Mouse (Mus musculus): ENCODE measurements around the gene Mapre1. TPM values are rescaled to one million over a fixed set of nuclear protein-coding genes. Genes with fewer than 3 reads are reported as not detected.
A peak's percentile ranks its signal among the peaks of the same experiment; 100 is the strongest.
"Not testable (repeated sequence)": the region's sequence is repeated elsewhere in the genome, so short reads cannot be mapped to it uniquely, and the experiment has no call there.

The Mapre1 gene
- 369 and 443 TPM in 2 replicates for polyA plus RNA-seq (2014; fragmentation: Nextera tagmentation; extraction: Ambion mirVana)

GRCm38 (mm10) chr2:153740500-153741436 is at the start of gene Mapre1:
Mapre1 (plus strand) TSS chr2:153741274.
- peaks cover 19% of the 10 kb centered on the region for H3K4me1 ChIP-seq (ENCODE audit: control insufficient read depth, insufficient read depth, low read length)
- peak within 1 kb of the TSS; percentile 96 for H3K27ac ChIP-seq (replicated peaks; ENCODE audit: low read depth, low read length)
- no peaks in the 10 kb centered on the region for H3K9me3 ChIP-seq (ENCODE audit: control insufficient read depth, low read length)
- peak; percentile 100 for DNase-seq
- peak within 1 kb of the TSS; percentile 84 for H3K4me3 ChIP-seq (replicated peaks; ENCODE audit: low read depth, low read length)
- H3K27me3 ChIP-seq (ENCODE audit: control insufficient read depth, insufficient read depth, low read length): no peaks in the 10 kb centered on the region
- peak within 1 kb of the TSS; percentile 93 for H3K9ac ChIP-seq (replicated peaks; ENCODE audit: low read length)
- 10% methylated on average over 58 of the region's 58 CpGs for WGBS
- H3K36me3 ChIP-seq (ENCODE audit: control insufficient read depth, insufficient read depth, low read length): peaks cover under 1% of the 10 kb centered on the region; the same call in 1 of the 2 replicates
- H3K4me2 ChIP-seq (ENCODE audit: low read length): peak within 1 kb of the TSS; percentile 85
- ATAC-seq (ENCODE audit: low FRiP score, low TSS enrichment): peak; percentile 99

DNA sequence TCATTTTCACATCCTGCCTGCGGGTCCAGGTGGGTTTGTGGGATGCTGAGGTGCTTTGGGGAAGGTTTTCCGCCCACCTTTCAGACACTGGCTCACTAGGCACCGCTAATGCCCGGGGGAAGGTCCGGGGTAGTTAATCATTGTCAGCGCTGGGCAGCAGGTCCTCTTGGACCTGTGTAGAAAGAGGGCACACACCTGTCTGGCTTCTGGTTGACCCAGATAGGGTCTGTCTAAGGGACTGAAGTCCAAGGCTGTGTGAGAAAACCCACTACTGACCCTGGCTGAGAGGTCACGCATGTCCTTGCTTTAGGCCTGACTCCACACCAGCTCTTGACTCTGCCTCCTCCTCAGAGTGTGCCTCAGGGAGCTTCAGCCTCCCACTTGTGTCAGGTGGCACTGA is 47.7 kb upstream of the Mapre1 start:
- not testable (repeated sequence) for H3K27me3 ChIP-seq (ENCODE audit: control insufficient read depth, insufficient read depth, low read length); H3K4me1 ChIP-seq (ENCODE audit: control insufficient read depth, insufficient read depth, low read length); H3K4me3 ChIP-seq (replicated peaks; ENCODE audit: low read depth, low read length); DNase-seq; H3K9ac ChIP-seq (replicated peaks; ENCODE audit: low read length); H3K27ac ChIP-seq (replicated peaks; ENCODE audit: low read depth, low read length); H3K4me2 ChIP-seq (ENCODE audit: low read length); H3K9me3 ChIP-seq (ENCODE audit: control insufficient read depth, low read length); H3K36me3 ChIP-seq (ENCODE audit: control insufficient read depth, insufficient read depth, low read length); ATAC-seq (ENCODE audit: low FRiP score, low TSS enrichment)
- 90% methylated on average over 6 of the region's 7 CpGs for WGBS

DNA sequence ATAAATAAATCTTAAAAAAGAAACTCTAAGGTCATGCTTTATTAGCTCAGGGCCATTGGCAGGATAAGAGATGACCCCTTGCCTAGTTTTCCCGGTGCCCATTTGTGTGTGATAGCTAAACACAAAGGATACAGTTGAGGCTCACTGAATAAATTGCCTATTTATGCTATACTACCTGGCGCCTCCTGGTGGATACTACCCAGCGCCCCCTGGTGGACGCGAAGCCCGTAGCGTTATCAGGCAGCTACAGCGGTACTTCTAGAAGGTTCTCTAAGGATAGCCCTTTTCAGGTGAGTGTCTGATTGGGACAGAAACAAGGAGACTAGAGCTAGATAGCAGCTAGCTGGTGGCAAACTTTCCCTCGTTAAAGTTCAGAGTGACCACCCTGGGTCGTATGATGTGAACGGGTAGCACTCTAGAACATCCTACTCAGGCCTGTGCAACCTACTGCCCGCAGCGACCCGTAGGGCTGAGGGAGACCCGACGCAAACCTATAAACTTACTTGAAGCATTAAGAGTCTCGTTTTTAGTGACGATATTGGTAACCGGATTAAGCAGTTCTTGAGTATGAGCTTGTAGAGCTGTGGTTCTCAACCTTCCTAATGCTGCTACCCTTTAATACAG is 46.5 kb upstream of the Mapre1 start:
- Histone ChIP-seq H3K9ac (replicated peaks; ENCODE audit: low read length) (no peak overlapping the region), H3K4me1 (ENCODE audit: control insufficient read depth, insufficient read depth, low read length) (no peaks in the 10 kb centered on the region), H3K27ac (replicated peaks; ENCODE audit: low read depth, low read length) (no peak overlapping the region), H3K36me3 (ENCODE audit: control insufficient read depth, insufficient read depth, low read length) (no peaks in the 10 kb centered on the region), H3K27me3 (ENCODE audit: control insufficient read depth, insufficient read depth, low read length) (no peaks in the 10 kb centered on the region), H3K4me2 (ENCODE audit: low read length) (no peak overlapping the region), H3K4me3 (replicated peaks; ENCODE audit: low read depth, low read length) (no peak overlapping the region), H3K9me3 (ENCODE audit: control insufficient read depth, low read length) (no peaks in the 10 kb centered on the region)
- no peak for ATAC-seq (ENCODE audit: low FRiP score, low TSS enrichment)
- 66% methylated on average over 19 of the region's 19 CpGs for WGBS
- peak; percentile 21 for DNase-seq

GRCm38 (mm10) chr2:153696352-153696751 is 44.7 kb upstream of the Mapre1 start, which contains the start of gene Dnmt3c:
Dnmt3c (plus strand) TSS chr2:153696652.
- Histone ChIP-seq H3K36me3 (ENCODE audit: control insufficient read depth, insufficient read depth, low read length) (no peaks in the 10 kb centered on the region), H3K4me3 (replicated peaks; ENCODE audit: low read depth, low read length) (no peak within 1 kb of the TSS), H3K4me2 (ENCODE audit: low read length) (no peak within 1 kb of the TSS), H3K27me3 (ENCODE audit: control insufficient read depth, insufficient read depth, low read length) (no peaks in the 10 kb centered on the region), H3K9ac (replicated peaks; ENCODE audit: low read length) (no peak within 1 kb of the TSS), H3K27ac (replicated peaks; ENCODE audit: low read depth, low read length) (no peak within 1 kb of the TSS), H3K4me1 (ENCODE audit: control insufficient read depth, insufficient read depth, low read length) (no peaks in the 10 kb centered on the region), H3K9me3 (ENCODE audit: control insufficient read depth, low read length) (no peaks in the 10 kb centered on the region)
- ATAC-seq (ENCODE audit: low FRiP score, low TSS enrichment) (no peak), DNase-seq (no peak)

- no peaks in the 10 kb centered on the region for H3K9me3 ChIP-seq (ENCODE audit: control insufficient read depth, low read length)
- ATAC-seq (ENCODE audit: low FRiP score, low TSS enrichment) (no peak), DNase-seq (peak; percentile 8)
- H3K27ac ChIP-seq (replicated peaks; ENCODE audit: low read depth, low read length): no peak overlapping the region
- H3K4me3 ChIP-seq (replicated peaks; ENCODE audit: low read depth, low read length): no peak overlapping the region
- 46% methylated on average over 6 of the region's 6 CpGs for WGBS
- H3K36me3 ChIP-seq (ENCODE audit: control insufficient read depth, insufficient read depth, low read length): no peaks in the 10 kb centered on the region
- H3K27me3 ChIP-seq (ENCODE audit: control insufficient read depth, insufficient read depth, low read length): no peaks in the 10 kb centered on the region
- H3K9ac ChIP-seq (replicated peaks; ENCODE audit: low read length): no peak overlapping the region
- no peak overlapping the region for H3K4me2 ChIP-seq (ENCODE audit: low read length)
- no peaks in the 10 kb centered on the region for H3K4me1 ChIP-seq (ENCODE audit: control insufficient read depth, insufficient read depth, low read length)
These were observed 37.7 kb upstream of the Mapre1 start for GRCm38 (mm10) chr2:153703389-153703788.

GRCm38 (mm10) chr2:153710701-153711330 is 30.3 kb upstream of the Mapre1 start:
- no peak overlapping the region for H3K9ac ChIP-seq (replicated peaks; ENCODE audit: low read length)
- H3K4me2 ChIP-seq (ENCODE audit: low read length): no peak overlapping the region
- no peak overlapping the region for H3K27ac ChIP-seq (replicated peaks; ENCODE audit: low read depth, low read length)
- H3K9me3 ChIP-seq (ENCODE audit: control insufficient read depth, low read length): no peaks in the 10 kb centered on the region
- no peaks in the 10 kb centered on the region for H3K27me3 ChIP-seq (ENCODE audit: control insufficient read depth, insufficient read depth, low read length)
- H3K4me3 ChIP-seq (replicated peaks; ENCODE audit: low read depth, low read length): no peak overlapping the region
- 54% methylated on average over 8 of the region's 8 CpGs for WGBS
- H3K4me1 ChIP-seq (ENCODE audit: control insufficient read depth, insufficient read depth, low read length): no peaks in the 10 kb centered on the region
- DNase-seq (peak; percentile 72), ATAC-seq (ENCODE audit: low FRiP score, low TSS enrichment) (no peak)
- no peaks in the 10 kb centered on the region for H3K36me3 ChIP-seq (ENCODE audit: control insufficient read depth, insufficient read depth, low read length)

DNA sequence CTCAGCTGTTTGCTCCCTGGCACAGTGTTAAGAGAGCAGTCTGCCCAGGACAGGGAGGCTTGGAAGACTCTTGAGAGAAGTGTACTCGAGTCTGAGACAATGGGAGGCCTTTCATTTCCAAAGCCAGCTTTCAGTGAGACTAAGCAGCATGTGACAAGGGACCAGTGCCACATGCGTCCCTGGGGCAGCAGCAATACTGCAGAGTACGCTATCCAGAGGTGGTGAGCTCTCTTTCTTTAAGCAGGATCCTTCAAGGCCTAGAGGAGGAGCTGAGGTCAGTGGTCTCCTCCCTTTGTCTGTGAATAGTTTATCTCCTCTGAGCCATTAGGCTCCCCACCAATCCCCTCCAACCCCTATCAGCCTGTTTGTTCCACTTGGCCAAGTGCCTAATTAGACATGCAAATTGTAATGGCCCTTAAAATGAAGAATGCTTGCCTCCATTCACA is 28.4 kb upstream of the Mapre1 start:
- ATAC-seq (ENCODE audit: low FRiP score, low TSS enrichment): peak; percentile 55; the same call in 1 of the 2 replicates
- H3K36me3 ChIP-seq (ENCODE audit: control insufficient read depth, insufficient read depth, low read length): no peaks in the 10 kb centered on the region
- no peak overlapping the region for H3K4me2 ChIP-seq (ENCODE audit: low read length)
- peak; percentile 57 for DNase-seq
- no peak overlapping the region for H3K4me3 ChIP-seq (replicated peaks; ENCODE audit: low read depth, low read length)
- no peaks in the 10 kb centered on the region for H3K4me1 ChIP-seq (ENCODE audit: control insufficient read depth, insufficient read depth, low read length)
- WGBS: 12% methylated on average over 3 of the region's 3 CpGs
- H3K9ac ChIP-seq (replicated peaks; ENCODE audit: low read length): no peak overlapping the region
- H3K27me3 ChIP-seq (ENCODE audit: control insufficient read depth, insufficient read depth, low read length): no peaks in the 10 kb centered on the region
- peak overlapping the region; percentile 65 for H3K27ac ChIP-seq (replicated peaks; ENCODE audit: low read depth, low read length)
- no peaks in the 10 kb centered on the region for H3K9me3 ChIP-seq (ENCODE audit: control insufficient read depth, low read length)

DNA sequence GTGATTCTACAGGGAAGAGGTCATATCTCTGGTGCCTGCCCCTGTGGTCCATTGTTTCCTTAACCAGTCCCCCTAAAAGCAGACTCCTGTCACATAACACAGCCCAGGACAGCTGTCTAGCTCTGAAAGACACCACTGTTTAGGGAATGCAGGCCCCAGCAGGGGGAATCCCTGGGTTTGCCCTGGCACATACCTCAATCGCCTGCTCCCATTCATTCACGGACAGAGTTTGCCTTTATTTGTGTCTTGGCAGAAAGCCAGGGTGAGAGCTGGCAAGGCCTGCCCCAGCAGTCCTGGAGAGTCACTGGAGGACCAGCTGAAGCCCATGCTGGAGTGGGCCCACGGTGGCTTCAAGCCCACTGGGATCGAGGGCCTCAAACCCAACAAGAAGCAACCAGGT is 27.8 kb upstream of the Mapre1 start:
- no peaks in the 10 kb centered on the region for H3K27me3 ChIP-seq (ENCODE audit: control insufficient read depth, insufficient read depth, low read length)
- H3K9me3 ChIP-seq (ENCODE audit: control insufficient read depth, low read length): no peaks in the 10 kb centered on the region
- no peaks in the 10 kb centered on the region for H3K36me3 ChIP-seq (ENCODE audit: control insufficient read depth, insufficient read depth, low read length)
- H3K9ac ChIP-seq (replicated peaks; ENCODE audit: low read length): no peak overlapping the region
- 32% methylated on average over 4 of the region's 4 CpGs for WGBS
- H3K4me2 ChIP-seq (ENCODE audit: low read length): no peak overlapping the region
- H3K4me1 ChIP-seq (ENCODE audit: control insufficient read depth, insufficient read depth, low read length): no peaks in the 10 kb centered on the region
- DNase-seq (peak; percentile 78), ATAC-seq (ENCODE audit: low FRiP score, low TSS enrichment) (peak; percentile 67)
- peak overlapping the region; percentile 65; the same call in 1 of the 2 replicates for H3K27ac ChIP-seq (replicated peaks; ENCODE audit: low read depth, low read length)
- H3K4me3 ChIP-seq (replicated peaks; ENCODE audit: low read depth, low read length): no peak overlapping the region
